Mouse (Mus musculus): ENCODE data around the gene Xab2. TPM values are rescaled to one million over a fixed set of nuclear protein-coding genes. Genes with fewer than 3 reads are reported as not detected.
A peak's percentile ranks its signal among the peaks of the same experiment; 100 is the strongest.
"Not testable (repeated sequence)": the region's sequence is repeated elsewhere in the genome, so short reads cannot be mapped to it uniquely, and the experiment has no call there.

The Xab2 gene
- polyA plus RNA-seq, 1 experiment, result 128 TPM

- whole genome bisulfite sequencing, result 2% methylated on average over 77 of the region's 77 CpGs
- DNase-seq, result no peak
- peaks cover 10% of the 10 kb centered on the region for H3K27me3 ChIP-seq (ENCODE audit: control insufficient read depth, insufficient read depth, low read length)
- H3K27ac ChIP-seq (ENCODE audit: control insufficient read depth, insufficient read depth, low read length), result no peak overlapping the region
- no peak for TF ChIP-seq CTCF (IDR thresholded peaks at IDR 0.05; ENCODE audit: borderline replicate concordance, control insufficient read depth, extremely low read depth, insufficient read depth, low read length, poor library complexity)
- TF ChIP-seq POLR2A (IDR thresholded peaks at IDR 0.05; ENCODE audit: control insufficient read depth, extremely low read depth, insufficient read depth, low read length, poor library complexity), result no peak
- peak overlapping the region; percentile 43 for H3K4me3 ChIP-seq (ENCODE audit: control insufficient read depth, insufficient read depth, low read length)
- peaks cover 12% of the 10 kb centered on the region; the same call in 1 of the 2 replicates for H3K4me1 ChIP-seq (replicated peaks; ENCODE audit: control insufficient read depth, insufficient read depth, low read length)
- H3K36me3 ChIP-seq (ENCODE audit: control insufficient read depth, insufficient read depth, low read length), result no peaks in the 10 kb centered on the region
Measured at GRCm38 (mm10) chr8:3587391-3588257, 33.5 kb downstream of the Xab2 start.

DNA sequence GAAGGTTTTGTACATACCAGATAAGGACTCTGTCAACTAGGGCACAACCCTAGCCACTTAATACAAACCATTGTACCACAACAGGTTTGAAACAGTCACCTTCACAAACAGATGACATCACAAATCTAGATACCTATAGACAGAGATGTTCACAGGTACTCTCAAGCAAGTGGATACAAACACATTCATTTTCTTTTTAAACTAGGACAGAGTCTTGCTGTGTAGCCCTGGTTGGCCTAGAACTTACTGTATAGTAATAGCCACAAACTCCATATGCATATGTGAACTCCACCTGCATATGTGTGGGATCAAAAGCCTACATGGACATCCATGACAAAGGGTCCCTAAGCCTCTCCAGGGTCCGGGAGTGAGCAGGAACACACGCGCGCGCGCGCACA lies 34.1 kb downstream of the Xab2 start, which contains the start of gene Camsap3:
Camsap3 (plus strand) TSS at position 301 of the 398 bp plus-strand sequence.
- 1% methylated on average over 7 of the region's 7 CpGs for WGBS
- Histone ChIP-seq H3K36me3 (ENCODE audit: control insufficient read depth, insufficient read depth, low read length) (no peaks in the 10 kb centered on the region), H3K4me3 (ENCODE audit: control insufficient read depth, insufficient read depth, low read length) (peak within 1 kb of the TSS; percentile 43), H3K27me3 (ENCODE audit: control insufficient read depth, insufficient read depth, low read length) (peaks cover 10% of the 10 kb centered on the region), H3K27ac (ENCODE audit: control insufficient read depth, insufficient read depth, low read length) (no peak within 1 kb of the TSS), H3K4me1 (replicated peaks; ENCODE audit: control insufficient read depth, insufficient read depth, low read length) (peaks cover 12% of the 10 kb centered on the region; the same call in 1 of the 2 replicates)
- TF ChIP-seq CTCF (IDR thresholded peaks at IDR 0.05; ENCODE audit: borderline replicate concordance, control insufficient read depth, extremely low read depth, insufficient read depth, low read length, poor library complexity) (no peak), POLR2A (IDR thresholded peaks at IDR 0.05; ENCODE audit: control insufficient read depth, extremely low read depth, insufficient read depth, low read length, poor library complexity) (no peak)
- no peak for DNase-seq

- WGBS, result 93% methylated on average over 2 of the region's 2 CpGs
Measured at GRCm38 (mm10) chr8:3586452-3586851, 34.7 kb downstream of the Xab2 start.

DNA sequence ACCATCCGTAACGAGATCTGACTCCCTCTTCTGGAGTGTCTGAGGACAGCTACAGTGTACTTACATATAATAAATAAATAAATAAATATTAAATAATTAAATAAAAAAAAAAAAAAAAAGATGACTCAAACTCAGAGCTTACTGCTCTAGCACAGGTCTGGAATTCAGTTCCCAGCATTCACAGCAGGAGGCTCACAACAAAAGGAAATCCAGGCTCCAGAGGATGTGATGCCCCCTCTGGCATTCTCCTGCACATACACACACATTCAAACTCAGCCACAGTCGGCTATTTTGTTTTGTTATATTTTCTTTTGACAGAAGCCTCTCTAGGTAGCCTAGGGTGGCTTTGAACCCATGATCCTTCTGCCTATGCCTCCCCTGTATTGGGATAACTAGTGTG lies 39.2 kb downstream of the Xab2 start:
- not testable (repeated sequence) for H3K36me3 ChIP-seq (ENCODE audit: control insufficient read depth, insufficient read depth, low read length); H3K27me3 ChIP-seq (ENCODE audit: control insufficient read depth, insufficient read depth, low read length); H3K27ac ChIP-seq (ENCODE audit: control insufficient read depth, insufficient read depth, low read length); H3K4me1 ChIP-seq (replicated peaks; ENCODE audit: control insufficient read depth, insufficient read depth, low read length); DNase-seq; H3K4me3 ChIP-seq (ENCODE audit: control insufficient read depth, insufficient read depth, low read length)
- WGBS, result 96% methylated on average over 3 of the region's 3 CpGs

More at GRCm38 (mm10) chr8:3586452-3586851, 34.7 kb downstream of the Xab2 start:
- Histone ChIP-seq H3K4me1 (replicated peaks; ENCODE audit: control insufficient read depth, insufficient read depth, low read length) (peaks cover 12% of the 10 kb centered on the region; the same call in 1 of the 2 replicates), H3K4me3 (ENCODE audit: control insufficient read depth, insufficient read depth, low read length) (no peak overlapping the region), H3K27me3 (ENCODE audit: control insufficient read depth, insufficient read depth, low read length) (peaks cover 10% of the 10 kb centered on the region), H3K27ac (ENCODE audit: control insufficient read depth, insufficient read depth, low read length) (no peak overlapping the region), H3K36me3 (ENCODE audit: control insufficient read depth, insufficient read depth, low read length) (no peaks in the 10 kb centered on the region)
- TF ChIP-seq CTCF (IDR thresholded peaks at IDR 0.05; ENCODE audit: borderline replicate concordance, control insufficient read depth, extremely low read depth, insufficient read depth, low read length, poor library complexity) (no peak), POLR2A (IDR thresholded peaks at IDR 0.05; ENCODE audit: control insufficient read depth, extremely low read depth, insufficient read depth, low read length, poor library complexity) (no peak)
- no peak for DNase-seq

GRCm38 (mm10) chr8:3579390-3580364 lies 41.4 kb downstream of the Xab2 start:
- no peak overlapping the region for H3K4me3 ChIP-seq (ENCODE audit: control insufficient read depth, insufficient read depth, low read length)
- H3K27ac ChIP-seq (ENCODE audit: control insufficient read depth, insufficient read depth, low read length), result no peak overlapping the region
- WGBS, result 91% methylated on average over 9 of the region's 9 CpGs
- no peaks in the 10 kb centered on the region for H3K27me3 ChIP-seq (ENCODE audit: control insufficient read depth, insufficient read depth, low read length)
- H3K36me3 ChIP-seq (ENCODE audit: control insufficient read depth, insufficient read depth, low read length), result no peaks in the 10 kb centered on the region
- TF ChIP-seq CTCF (IDR thresholded peaks at IDR 0.05; ENCODE audit: borderline replicate concordance, control insufficient read depth, extremely low read depth, insufficient read depth, low read length, poor library complexity) (no peak), POLR2A (IDR thresholded peaks at IDR 0.05; ENCODE audit: control insufficient read depth, extremely low read depth, insufficient read depth, low read length, poor library complexity) (no peak)
- DNase-seq, result no peak
- H3K4me1 ChIP-seq (replicated peaks; ENCODE audit: control insufficient read depth, insufficient read depth, low read length), result no peaks in the 10 kb centered on the region

DNA sequence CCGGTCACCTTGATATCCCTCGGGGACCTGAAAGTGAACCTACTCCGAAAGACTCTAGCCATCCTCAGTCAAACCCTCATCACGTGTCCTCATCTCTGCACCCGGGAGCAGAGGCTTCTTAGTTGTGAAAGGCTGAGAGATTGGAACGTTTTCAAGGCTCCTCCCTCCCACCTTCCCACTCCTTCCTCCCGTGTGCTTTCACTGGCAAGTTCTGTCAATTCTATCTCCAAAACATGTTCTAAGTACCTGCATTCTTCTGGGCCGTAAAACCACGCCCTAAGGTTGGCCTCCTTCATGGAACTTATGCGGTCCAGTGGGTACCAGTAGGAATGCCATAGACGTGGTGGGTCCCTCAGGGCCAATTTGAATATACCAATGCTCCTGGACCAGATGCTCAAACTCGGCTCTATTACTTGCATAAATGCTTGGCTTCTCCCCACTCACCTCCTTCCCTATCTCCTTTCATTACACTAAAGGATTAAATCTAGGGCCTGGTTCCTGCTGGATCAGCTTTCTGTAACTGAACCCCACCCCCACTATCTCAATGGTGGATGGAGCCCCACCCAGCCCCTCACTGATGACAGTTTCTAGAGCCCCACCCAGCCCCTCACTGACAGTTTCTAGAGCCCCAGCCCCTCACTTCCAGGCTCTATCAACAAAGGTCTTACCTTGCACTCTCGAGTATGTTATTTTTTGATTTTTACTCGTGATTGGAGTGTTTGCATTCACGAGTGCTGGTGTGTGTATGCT lies 44.7 kb downstream of the Xab2 start:
- Histone ChIP-seq H3K27me3 (ENCODE audit: control insufficient read depth, insufficient read depth, low read length) (no peaks in the 10 kb centered on the region), H3K36me3 (ENCODE audit: control insufficient read depth, insufficient read depth, low read length) (no peaks in the 10 kb centered on the region), H3K27ac (ENCODE audit: control insufficient read depth, insufficient read depth, low read length) (no peak overlapping the region), H3K4me1 (replicated peaks; ENCODE audit: control insufficient read depth, insufficient read depth, low read length) (no peaks in the 10 kb centered on the region), H3K4me3 (ENCODE audit: control insufficient read depth, insufficient read depth, low read length) (no peak overlapping the region)
- WGBS, result 77% methylated on average over 15 of the region's 15 CpGs
- no peak for TF ChIP-seq POLR2A (IDR thresholded peaks at IDR 0.05; ENCODE audit: control insufficient read depth, extremely low read depth, insufficient read depth, low read length, poor library complexity)
- TF ChIP-seq CTCF (IDR thresholded peaks at IDR 0.05; ENCODE audit: borderline replicate concordance, control insufficient read depth, extremely low read depth, insufficient read depth, low read length, poor library complexity), result no peak
- no peak for DNase-seq

All from thymus, adult 2 months (tissue).